Mouse (Mus musculus): Measurements from ENCODE around the gene Asphd2. TPM values are rescaled to one million over a fixed set of nuclear protein-coding genes. Genes with fewer than 3 reads are reported as not detected.

The Asphd2 gene
- total RNA-seq (2023) = not detected

DNA sequence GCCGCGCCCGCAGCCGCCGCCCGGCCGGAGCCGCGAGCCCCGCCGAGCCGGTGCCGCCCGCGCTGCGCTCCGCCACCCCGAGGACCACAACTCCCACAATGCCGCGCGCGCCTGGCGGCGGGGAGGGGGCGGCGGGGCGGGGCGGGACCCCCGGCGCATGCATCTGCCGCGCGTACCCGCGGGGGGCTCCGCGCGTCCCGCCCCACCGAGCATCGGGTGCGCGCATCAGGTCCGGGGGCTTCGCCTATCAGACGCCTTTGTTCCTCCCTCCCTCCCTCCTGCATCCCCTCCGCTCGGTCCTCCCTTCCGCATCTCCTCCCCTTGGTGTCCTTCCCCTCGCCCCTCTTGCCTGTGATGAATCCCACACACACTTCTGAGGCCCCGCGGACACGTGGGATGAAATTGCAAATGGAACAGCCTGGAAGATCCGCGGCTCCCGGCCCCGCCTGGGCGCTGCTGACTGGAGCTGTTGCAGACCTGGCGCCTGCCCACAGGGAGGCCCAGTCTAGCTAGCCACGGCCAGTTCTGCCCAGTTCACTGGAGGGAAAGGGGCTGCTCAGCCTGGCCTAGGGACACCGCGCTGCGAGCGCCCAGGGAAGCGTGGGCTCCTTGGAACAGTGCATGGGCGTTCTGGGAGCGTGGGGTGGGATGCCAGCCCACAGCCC lies at the start of gene Asphd2:
Asphd2 (minus strand) TSS at position 88 of the 665 bp plus-strand sequence.

DNA sequence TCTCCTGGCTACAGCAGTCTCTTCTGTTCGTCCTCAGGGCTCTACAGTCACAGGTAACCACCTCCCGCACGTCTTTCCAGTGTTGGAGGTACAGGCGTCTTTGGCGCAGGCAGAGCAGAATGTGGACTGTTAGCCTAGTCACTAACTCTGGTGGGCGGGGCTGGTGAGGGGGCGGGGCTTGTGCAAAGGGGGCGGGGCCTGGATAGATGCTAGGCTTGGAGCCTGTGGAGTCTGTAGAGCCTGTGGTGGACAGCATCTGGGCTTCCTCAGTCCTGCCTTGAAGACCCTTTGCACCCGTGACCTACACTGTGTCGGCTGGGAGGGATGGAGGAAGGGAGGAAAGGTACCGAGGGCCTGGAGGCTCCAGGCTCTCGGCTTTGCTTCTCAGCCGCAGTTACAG lies 38.8 kb downstream of the Asphd2 start, which contains the start of gene Gm6583:
Gm6583 (minus strand) TSS at position 124 of the 400 bp plus-strand sequence.

DNA sequence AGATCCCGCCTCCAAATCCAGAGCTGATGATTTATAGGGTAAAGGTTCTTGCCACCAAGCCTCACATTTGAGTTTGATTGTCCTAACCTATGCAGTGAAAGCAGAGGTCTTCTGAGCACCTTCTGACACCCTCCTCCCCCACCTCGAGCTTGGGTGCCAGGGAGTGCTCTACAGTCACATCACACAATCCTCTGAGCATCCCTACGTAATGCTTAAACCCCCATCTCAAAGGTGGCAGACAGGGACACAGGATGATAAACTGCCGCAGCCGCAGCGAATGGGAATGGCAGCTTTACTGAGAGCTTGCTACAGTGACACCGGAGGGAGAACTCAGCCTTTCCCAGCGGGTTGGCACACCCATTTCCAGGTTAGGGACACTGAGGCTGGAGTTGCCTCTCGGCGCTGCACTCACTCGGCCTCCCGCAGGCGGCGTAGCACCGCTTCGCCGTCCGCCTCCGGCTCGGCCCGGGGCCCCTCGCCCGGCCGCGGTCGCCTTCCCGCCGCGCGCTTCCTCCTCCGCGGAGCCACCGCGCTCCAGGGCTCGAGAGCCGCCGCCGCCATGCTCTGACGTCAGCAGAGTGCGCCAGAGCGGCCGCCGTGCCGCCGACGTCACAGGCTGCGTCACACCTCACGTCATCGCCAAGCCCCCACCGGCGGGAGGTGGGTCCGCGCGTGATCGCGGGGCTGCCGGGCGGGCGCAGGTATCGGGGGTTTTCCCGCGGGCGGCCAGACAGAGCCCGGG lies 52.0 kb downstream of the Asphd2 start, which contains the start of the genes Srrd and Hps4:
Srrd (minus strand) TSS at position 578 of the 742 bp plus-strand sequence.
Hps4 (plus strand) TSS at position 621 of the 742 bp plus-strand sequence.

Other genes with a start within 250 kb of the Asphd2 start
- gene Cryba4, start 142.3 kb downstream of the Asphd2 start, total RNA-seq (2023) = 1 to 10 TPM; 2.4 to 2.7 TPM
- 1 to 10 TPM in 1 of 2 experiments, under 1 TPM in 1; 0.81 to 1.9 TPM for gene Crybb1, start 139.1 kb downstream of the Asphd2 start, total RNA-seq (2023)
- 10 to 100 TPM; 76.1 to 84.8 TPM for gene Tpst2, start 118.2 kb downstream of the Asphd2 start, total RNA-seq (2023)
- 10 to 100 TPM; 68.7 to 74.6 TPM for gene Tfip11, start 68.5 kb downstream of the Asphd2 start, total RNA-seq (2023)
- gene Srrd, start 51.8 kb downstream of the Asphd2 start, total RNA-seq (2023) = 10 to 100 TPM; 16.1 to 20.2 TPM
- gene Hps4, start 51.8 kb downstream of the Asphd2 start, total RNA-seq (2023) = 10 to 100 TPM; 19.1 to 19.7 TPM
- not detected for gene Gm6583, start 38.8 kb downstream of the Asphd2 start, total RNA-seq (2023)
- not detected for gene Gm6588, start 54.6 kb upstream of the Asphd2 start, total RNA-seq (2023)
- not detected for gene Sez6l, start 182.3 kb upstream of the Asphd2 start, total RNA-seq (2023)

All from neutrophil, adult 83 days (primary cell).